In genomic region chr6:35334278-35334677, GRCm38 (mm10) we compare ENCODE assay signal across 16 mouse cellular contexts. TPM values are rescaled to one million over a fixed set of nuclear protein-coding genes. Genes with fewer than 3 reads are reported as not detected.
DNase-seq lines count a peak whose midpoint lies in the region; ATAC-seq and TF ChIP-seq lines count a peak whose summit lies in the region.
"Had no signal": no experiment of that assay in that cellular context is flagged by ENCODE, and none has a peak within 500 bp of the region (broad histone marks: within the 10 kb centered on the region; RNA-seq: fewer than 3 reads in every experiment).

No protein-coding gene starts in this region.

- WGBS in forebrain, postnatal 0 days = 78% methylated on average over 4 of the region's 4 CpGs
- WGBS in forebrain, embryonic 11.5 days = 80% methylated on average over 4 of the region's 4 CpGs
- WGBS in limb, embryonic 15.5 days = 73% methylated on average over 4 of the region's 4 CpGs
- WGBS in limb, embryonic 10.5 days = 79% methylated on average over 4 of the region's 4 CpGs

- H3K4me2 ChIP-seq in forebrain, postnatal 0 days (ENCODE audit: low read depth) = no peak overlapping the region
- H3K4me2 ChIP-seq in forebrain, embryonic 11.5 days (ENCODE audit: low read depth, low read length, severe bottlenecking) = no peak overlapping the region
- H3K4me2 ChIP-seq in limb, embryonic 15.5 days = no peak overlapping the region

- no peak for ATAC-seq in forebrain, postnatal 0 days
- no peak for ATAC-seq in forebrain, embryonic 11.5 days (replicated peaks; ENCODE audit: low FRiP score)
- ATAC-seq in limb, embryonic 15.5 days (ENCODE audit: insufficient number of reproducible peaks, low FRiP score, low TSS enrichment, low read depth) = no peak
- no peak for ATAC-seq in megakaryocyte progenitor cell, adult 5-6 weeks (replicated peaks; ENCODE audit: poor library complexity)
- ATAC-seq: hindbrain, embryonic 16.5 days had no signal

- peak; percentile 30 for TF ChIP-seq CTCF in forebrain, postnatal 0 days (IDR thresholded peaks at IDR 0.05; ENCODE audit: low read depth)
- TF ChIP-seq CTCF in E14TG2a.4 (conservative IDR thresholded peaks at IDR 0.05; ENCODE audit: low read length) = peak; percentile 70

- H3K4me1 ChIP-seq in forebrain, postnatal 0 days (ENCODE audit: insufficient read depth) = no peaks in the 10 kb centered on the region
- H3K4me1 ChIP-seq in forebrain, embryonic 11.5 days (replicated peaks; ENCODE audit: control insufficient read depth, insufficient read depth, low read length) = peaks cover 6% of the 10 kb centered on the region
- H3K4me1 ChIP-seq in limb, embryonic 15.5 days = peaks cover 10% of the 10 kb centered on the region
- peaks cover 20% of the 10 kb centered on the region for H3K4me1 ChIP-seq in limb, embryonic 10.5 days
- peaks cover 52% of the 10 kb centered on the region for H3K4me1 ChIP-seq in E14TG2a.4 (replicated peaks; ENCODE audit: low read depth, low read length)

- H3K4me3 ChIP-seq in forebrain, postnatal 0 days (ENCODE audit: low read depth, low read length) = no peak overlapping the region
- no peak overlapping the region for H3K4me3 ChIP-seq in forebrain, embryonic 11.5 days (ENCODE audit: low read depth, low read length)
- no peak overlapping the region for H3K4me3 ChIP-seq in limb, embryonic 15.5 days
- no peak overlapping the region for H3K4me3 ChIP-seq in limb, embryonic 10.5 days
- no peak overlapping the region for H3K4me3 ChIP-seq in E14TG2a.4 (replicated peaks; ENCODE audit: low read length)

- DNase-seq in forebrain, postnatal 0 days = no peak
- DNase-seq in forebrain, embryonic 11.5 days (ENCODE audit: low spot score) = no peak
- no peak for DNase-seq in limb, embryonic 10.5 days (ENCODE audit: low spot score)
- peak; percentile 10 for DNase-seq in c-Kit-positive CD71-positive TER-119-positive erythroid progenitor cells, embryonic 14.5 days (ENCODE audit: low spot score)
- DNase-seq in kidney, postnatal 4 days = no peak
- DNase-seq: cerebellum, postnatal 10 days; heart, adult 11 months; heart, postnatal 14 days; right cerebral cortex, postnatal 25 days; thymus, postnatal 4 days had no signal

- H3K27me3 ChIP-seq in forebrain, postnatal 0 days (ENCODE audit: insufficient read depth, low read length) = no peaks in the 10 kb centered on the region
- H3K27me3 ChIP-seq in forebrain, embryonic 11.5 days (ENCODE audit: control insufficient read depth, insufficient read depth, low read length) = no peaks in the 10 kb centered on the region
- H3K27me3 ChIP-seq in limb, embryonic 15.5 days = no peaks in the 10 kb centered on the region
- H3K27me3 ChIP-seq in limb, embryonic 10.5 days (ENCODE audit: low read depth, poor library complexity, severe bottlenecking) = no peaks in the 10 kb centered on the region
- peaks cover 5% of the 10 kb centered on the region; the same call in 1 of the 2 replicates for H3K27me3 ChIP-seq in E14TG2a.4 (ENCODE audit: insufficient read depth, low read length)

- no peak overlapping the region for H3K9ac ChIP-seq in forebrain, postnatal 0 days
- H3K9ac ChIP-seq in forebrain, embryonic 11.5 days (ENCODE audit: low read length) = no peak overlapping the region
- no peak overlapping the region for H3K9ac ChIP-seq in limb, embryonic 15.5 days

- H3K27ac ChIP-seq in forebrain, postnatal 0 days (ENCODE audit: low read depth, low read length) = no peak overlapping the region
- H3K27ac ChIP-seq in forebrain, embryonic 11.5 days (ENCODE audit: low read depth, low read length) = no peak overlapping the region
- H3K27ac ChIP-seq in limb, embryonic 15.5 days = 0 out of 2 replicates have a peak overlapping the region, but pooled peaks have one; percentile 11
- no peak overlapping the region for H3K27ac ChIP-seq in limb, embryonic 10.5 days

- H3K36me3 ChIP-seq in forebrain, postnatal 0 days (ENCODE audit: insufficient read depth) = no peaks in the 10 kb centered on the region
- no peaks in the 10 kb centered on the region for H3K36me3 ChIP-seq in forebrain, embryonic 11.5 days (ENCODE audit: control insufficient read depth, insufficient read depth, low read length)
- no peaks in the 10 kb centered on the region for H3K36me3 ChIP-seq in limb, embryonic 15.5 days
- no peaks in the 10 kb centered on the region for H3K36me3 ChIP-seq in limb, embryonic 10.5 days
- H3K36me3 ChIP-seq in E14TG2a.4 (ENCODE audit: insufficient read depth, low read length) = no peaks in the 10 kb centered on the region

- H3K9me3 ChIP-seq in forebrain, postnatal 0 days (ENCODE audit: low read length) = no peaks in the 10 kb centered on the region
- no peaks in the 10 kb centered on the region for H3K9me3 ChIP-seq in forebrain, embryonic 11.5 days (ENCODE audit: control insufficient read depth, low read length)
- no peaks in the 10 kb centered on the region for H3K9me3 ChIP-seq in limb, embryonic 15.5 days
- H3K9me3 ChIP-seq in limb, embryonic 10.5 days (replicated peaks) = no peaks in the 10 kb centered on the region; the same call in 1 of the 2 replicates
- no peaks in the 10 kb centered on the region for H3K9me3 ChIP-seq in E14TG2a.4 (ENCODE audit: low read length)

RNA-seq across cellular contexts. Expression of gene Fam180a, which starts 8.3 kb away (rescaled TPM):
- 0.86 and 2.4 TPM in 2 replicates for total RNA-seq in forebrain, postnatal 0 days (2014; rRNA removed)
- polyA plus RNA-seq in forebrain, postnatal 0 days (2015; fragmentation: Nextera tagmentation; extraction: Ambion mirVana) = 3.0 and 4.7 TPM in 2 replicates
- polyA plus RNA-seq in forebrain, embryonic 11.5 days (2014; fragmentation: Nextera tagmentation; extraction: Ambion mirVana) = not detected in 2 replicates
- polyA plus RNA-seq in limb, embryonic 15.5 days (2015; fragmentation: Nextera tagmentation; extraction: Ambion mirVana) = 6.8 and 8.5 TPM in 2 replicates
- not detected in 2 replicates for polyA plus RNA-seq in limb, embryonic 10.5 days (2016; fragmentation: Nextera tagmentation; extraction: Ambion mirVana)
- not detected in 2 replicates for total RNA-seq in megakaryocyte progenitor cell, adult 5-6 weeks (2015)
- total RNA-seq in megakaryocyte progenitor cell, adult 5-6 weeks (2017) = not detected in 2 replicates
- polyA plus RNA-seq: embryonic facial prominence, embryonic 11.5 days; limb, embryonic 11.5 days had no signal

RNA-seq across cellular contexts. Expression of gene Slc13a4, which starts 26.3 kb away (rescaled TPM):
- total RNA-seq in forebrain, postnatal 0 days (2014; rRNA removed) = 11.2 and 17.8 TPM in 2 replicates
- polyA plus RNA-seq in forebrain, postnatal 0 days (2015; fragmentation: Nextera tagmentation; extraction: Ambion mirVana) = 13.3 and 14.3 TPM in 2 replicates
- 0.15 and 0.32 TPM in 2 replicates for polyA plus RNA-seq in forebrain, embryonic 11.5 days (2014; fragmentation: Nextera tagmentation; extraction: Ambion mirVana)
- 0.12 and 0.20 TPM in 2 replicates for polyA plus RNA-seq in limb, embryonic 15.5 days (2015; fragmentation: Nextera tagmentation; extraction: Ambion mirVana)
- 0.38 and 0.40 TPM in 2 replicates for polyA plus RNA-seq in limb, embryonic 10.5 days (2016; fragmentation: Nextera tagmentation; extraction: Ambion mirVana)
- total RNA-seq in megakaryocyte progenitor cell, adult 5-6 weeks (2015) = not detected in 2 replicates
- total RNA-seq in megakaryocyte progenitor cell, adult 5-6 weeks (2017) = not detected in 2 replicates

Comparison
In these comparisons a context has a peak if more than half of its experiments do, and no peak if none do; other contexts are left out.
1. RNA of gene Slc13a4, which starts 26.3 kb away (polyA plus RNA-seq): 13.3 to 14.3 TPM in forebrain, postnatal 0 days; 0.38 to 0.40 TPM in limb, embryonic 10.5 days, 0.12 to 0.20 TPM in limb, embryonic 15.5 days and 0.15 to 0.32 TPM in forebrain, embryonic 11.5 days; every median in the first group is over 10 times any median in the second.